Mouse (Mus musculus) sigmoid colon, adult 10 weeks (tissue): ENCODE data around the gene Pias1. TPM values are rescaled to one million over a fixed set of nuclear protein-coding genes. Genes with fewer than 3 reads are reported as not detected.

Experiments used
- polyA plus RNA-seq: library from polyadenylated mRNA; stranded (reverse); fragments of 350-450 nt; fragmentation: Illumina TruSeq; extraction: RNeasy Lipid Tissue Mini Kit (QIAGEN cat#74804); gene quantifications from one replicate; pipeline ENCODE4 v1.2.3, GENCODE M21; 2014; ENCODE audit warnings: low read depth, low replicate concordance

Gene Pias1
- polyA plus RNA-seq: 35.0 TPM

GRCm38 (mm10) chr9:62987824-62988223 lies at the start of gene Pias1:
Pias1 (minus strand) TSS chr9:62987924.

GRCm38 (mm10) chr9:62857719-62858261 lies 129.9 kb downstream of the Pias1 start, which contains the start of gene Calml4:
Calml4 (plus strand) TSS chr9:62858080.

GRCm38 (mm10) chr9:62838506-62839171 lies 149.1 kb downstream of the Pias1 start, which contains the start of gene Cln6:
Cln6 (plus strand) TSS chr9:62838785.

Other genes starting within 250 kb of the Pias1 start
- 32.9 TPM for gene Fem1b, start 176.0 kb downstream of the Pias1 start, polyA plus RNA-seq
- 14.1 TPM for gene Cln6, start 149.1 kb downstream of the Pias1 start, polyA plus RNA-seq
- 306 TPM for gene Calml4, start 129.8 kb downstream of the Pias1 start, polyA plus RNA-seq
- not detected for gene Skor1, start 161.0 kb upstream of the Pias1 start, polyA plus RNA-seq